Mouse (Mus musculus): ENCODE measurements around the gene Slc25a39. TPM values are rescaled to one million over a fixed set of nuclear protein-coding genes. Genes with fewer than 3 reads are reported as not detected.
"Not testable (repeated sequence)": the region's sequence is repeated elsewhere in the genome, so short reads cannot be mapped to it uniquely, and the experiment has no call there.

The Slc25a39 gene
- polyA plus RNA-seq, 1 experiment = 343 TPM

GRCm38 (mm10) chr11:102399107-102399506 is 8.6 kb downstream of the Slc25a39 start:
- DNase-seq (ENCODE audit: low read depth, low spot score) = no peak
- 12% methylated on average over 15 of the region's 15 CpGs for WGBS

GRCm38 (mm10) chr11:102398007-102398825 is 9.5 kb downstream of the Slc25a39 start:
- WGBS = 64% methylated on average over 20 of the region's 20 CpGs
- no peak for DNase-seq (ENCODE audit: low read depth, low spot score)

GRCm38 (mm10) chr11:102396671-102397141 is 11.0 kb downstream of the Slc25a39 start:
- DNase-seq (ENCODE audit: low read depth, low spot score) = no peak
- WGBS = 81% methylated on average over 6 of the region's 7 CpGs

GRCm38 (mm10) chr11:102396263-102396662 is 11.5 kb downstream of the Slc25a39 start:
- DNase-seq (ENCODE audit: low read depth, low spot score) = no peak
- 51% methylated on average over 6 of the region's 6 CpGs for WGBS

- WGBS = 48% methylated on average over 5 of the region's 5 CpGs
- DNase-seq (ENCODE audit: low read depth, low spot score) = no peak
These were observed 12.5 kb downstream of the Slc25a39 start for GRCm38 (mm10) chr11:102395250-102395649.

GRCm38 (mm10) chr11:102394421-102395124 is 13.2 kb downstream of the Slc25a39 start:
- WGBS = 37% methylated on average over 9 of the region's 9 CpGs

GRCm38 (mm10) chr11:102393719-102394420 is 13.9 kb downstream of the Slc25a39 start:
- DNase-seq (ENCODE audit: low read depth, low spot score) = no peak
- WGBS = 7% methylated on average over 17 of the region's 17 CpGs

More at GRCm38 (mm10) chr11:102394421-102395124, 13.2 kb downstream of the Slc25a39 start:
- no peak for DNase-seq (ENCODE audit: low read depth, low spot score)

- 2% methylated on average over 34 of the region's 34 CpGs for WGBS
- DNase-seq (ENCODE audit: low read depth, low spot score) = no peak
These were observed 14.5 kb downstream of the Slc25a39 start, which contains the start of gene Rundc3a for GRCm38 (mm10) chr11:102393238-102393634. TSS of gene Rundc3a (plus strand) at chr11:102393403.

- 16% methylated on average over 15 of the region's 15 CpGs for WGBS
- DNase-seq (ENCODE audit: low read depth, low spot score) = no peak
These were observed 15.1 kb downstream of the Slc25a39 start for GRCm38 (mm10) chr11:102392441-102393237.

GRCm38 (mm10) chr11:102389436-102389835 is 18.3 kb downstream of the Slc25a39 start:
- DNase-seq (ENCODE audit: low read depth, low spot score) = not testable (repeated sequence)
- WGBS = 86% methylated on average over 4 of the region's 5 CpGs

- 55% methylated on average over 5 of the region's 5 CpGs for WGBS
- no peak for DNase-seq (ENCODE audit: low read depth, low spot score)
These were observed 21.6 kb downstream of the Slc25a39 start for GRCm38 (mm10) chr11:102386121-102386520.

- WGBS = 44% methylated on average over 4 of the region's 4 CpGs
- DNase-seq (ENCODE audit: low read depth, low spot score) = no peak
These were observed 22.7 kb downstream of the Slc25a39 start for GRCm38 (mm10) chr11:102385075-102385474.

GRCm38 (mm10) chr11:102384418-102384817 is 23.3 kb downstream of the Slc25a39 start:
- DNase-seq (ENCODE audit: low read depth, low spot score) = no peak
- 73% methylated on average over 2 of the region's 2 CpGs for WGBS

- 97% methylated on average over 1 of the region's 1 CpGs for WGBS
- no peak for DNase-seq (ENCODE audit: low read depth, low spot score)
These were observed 24.2 kb downstream of the Slc25a39 start for GRCm38 (mm10) chr11:102383365-102384136.

GRCm38 (mm10) chr11:102382794-102383193 is 25.0 kb downstream of the Slc25a39 start:
- no peak for DNase-seq (ENCODE audit: low read depth, low spot score)
- 76% methylated on average over 3 of the region's 3 CpGs for WGBS

GRCm38 (mm10) chr11:102381341-102382100 is 26.2 kb downstream of the Slc25a39 start:
- DNase-seq (ENCODE audit: low read depth, low spot score) = no peak
- 18% methylated on average over 4 of the region's 4 CpGs for WGBS

- 22% methylated on average over 5 of the region's 5 CpGs for WGBS
- no peak for DNase-seq (ENCODE audit: low read depth, low spot score)
These were observed 27.7 kb downstream of the Slc25a39 start for GRCm38 (mm10) chr11:102380091-102380490.

- WGBS = 69% methylated on average over 12 of the region's 12 CpGs
- no peak for DNase-seq (ENCODE audit: low read depth, low spot score)
These were observed 30.6 kb downstream of the Slc25a39 start for GRCm38 (mm10) chr11:102377186-102377585.

Measured in large intestine, adult 2 months (tissue).